Mouse (Mus musculus) midbrain, embryonic 11.5 days (tissue): ENCODE measurements around the gene Spg7. TPM values are rescaled to one million over a fixed set of nuclear protein-coding genes. Genes with fewer than 3 reads are reported as not detected.

Source experiments
- ATAC-seq: fragments of 200-750 bp; cut with Nextera tagmentation; 2 replicates; pipeline ENCODE4 v1.8.0; 2017; ENCODE audit warnings: moderate TSS enrichment, moderate library complexity; ENCODE audit not compliant: low FRiP score
- DNase-seq: peaks from one replicate; pipeline ENCODE4 v3.0.0; 2015; ENCODE audit warnings: low spot score; ENCODE audit errors: missing footprints
- H3K27ac ChIP-seq: fragments of 300-500 bp; sonication (generic); 2 replicates; pipeline ENCODE4 v1.5.1; 2014; ENCODE audit warnings: low read depth, low read length
- H3K27me3 ChIP-seq: fragments of 300-500 bp; sonication (generic); 2 replicates; pipeline ENCODE4 v1.6.1; 2014; ENCODE audit warnings: mild to moderate bottlenecking, low read length, moderate library complexity, mixed read lengths; ENCODE audit not compliant: control insufficient read depth, insufficient read depth
- H3K36me3 ChIP-seq: fragments of 300-500 bp; sonication (generic); 2 replicates; pipeline ENCODE4 v1.6.1; 2014; ENCODE audit warnings: mild to moderate bottlenecking, low read length, moderate library complexity, mixed read lengths; ENCODE audit not compliant: control insufficient read depth, insufficient read depth
- H3K4me1 ChIP-seq: fragments of 300-500 bp; sonication (generic); 2 replicates; pipeline ENCODE4 v1.6.1; 2014; ENCODE audit warnings: low read length; ENCODE audit not compliant: control insufficient read depth, insufficient read depth
- H3K4me2 ChIP-seq: fragments of 300-500 bp; sonication (generic); 2 replicates; pipeline ENCODE4 v1.6.1; 2014; ENCODE audit warnings: mild to moderate bottlenecking, moderate library complexity
- H3K4me3 ChIP-seq: fragments of 300-500 bp; sonication (generic); 2 replicates; pipeline ENCODE4 v1.5.1; 2014; ENCODE audit warnings: low read depth, low read length
- H3K9ac ChIP-seq: fragments of 300-500 bp; sonication (generic); 2 replicates; pipeline ENCODE4 v1.6.1; 2014; ENCODE audit warnings: low read length
- H3K9me3 ChIP-seq: fragments of 300-500 bp; sonication (generic); 2 replicates; pipeline ENCODE4 v1.6.1; 2016; ENCODE audit warnings: low read length; ENCODE audit not compliant: control insufficient read depth
- WGBS: fragments of 180-500 bp; shearing (Covaris S2); extraction: QIAGEN DNeasy Blood & Tissue Kit; methylation state at CpG from one replicate; pipeline ENCODE4 v1.1.7; 2014; 5-methylcytosine and 5-hydroxymethylcytosine counted together
- microRNA-seq: library from miRNA; unstranded; fragments of <30 nt; microRNA quantifications from one replicate; pipeline ENCODE4, GENCODE M21; 2017
- polyA plus RNA-seq: library from polyadenylated mRNA; unstranded; fragments of >200 nt; fragmentation: Nextera tagmentation; extraction: Ambion mirVana; gene quantifications from 2 replicates; pipeline ENCODE4 v1.2.1, GENCODE M21; 2014

Gene Spg7
- polyA plus RNA-seq, 1 experiment from 2014 or later = 35.9 TPM

DNA sequence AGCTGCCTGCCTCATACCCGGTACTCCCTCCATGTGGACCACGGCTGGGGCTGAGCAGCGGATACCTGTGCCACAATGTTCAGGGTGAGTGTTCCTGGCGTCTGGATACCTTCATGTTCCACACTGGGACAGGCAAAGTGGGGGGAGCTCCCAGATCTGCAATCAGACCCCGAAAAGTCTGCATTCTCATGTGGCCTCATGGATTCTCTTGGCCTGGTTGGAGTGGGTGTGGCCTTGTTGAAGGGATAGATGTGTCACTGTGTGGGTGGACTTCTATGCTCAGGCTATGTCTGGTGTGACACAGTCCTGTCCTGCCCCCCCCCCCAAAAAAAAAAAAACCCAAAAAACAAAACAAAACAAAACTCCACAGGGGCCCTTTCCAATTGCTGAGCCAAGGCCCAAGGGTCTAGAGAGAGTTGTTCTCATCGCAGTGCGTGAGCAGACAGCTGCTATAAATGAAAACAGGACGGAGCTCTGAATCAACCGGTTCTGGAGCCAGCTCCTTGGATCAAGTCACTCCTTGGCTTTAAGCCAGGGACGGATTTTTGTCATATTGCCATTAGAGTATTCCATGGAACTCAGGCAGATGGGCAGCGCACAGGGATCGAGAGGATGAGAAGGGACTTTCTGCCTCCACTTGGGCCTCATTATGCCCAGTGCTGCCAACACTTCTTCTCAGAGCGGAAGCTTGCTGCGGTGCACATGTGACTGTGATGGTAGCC is 79.2 kb downstream of the Spg7 start:
- Histone ChIP-seq H3K27ac (no peak overlapping the region), H3K4me2 (no peak overlapping the region), H3K9ac (no peak overlapping the region), H3K36me3 (no peaks in the 10 kb centered on the region), H3K4me1 (no peaks in the 10 kb centered on the region), H3K9me3 (no peaks in the 10 kb centered on the region), H3K4me3 (no peak overlapping the region), H3K27me3 (no peaks in the 10 kb centered on the region)
- 88% methylated on average over 14 of the region's 14 CpGs for WGBS
- no peak for ATAC-seq
- DNase-seq = peak; percentile 33

DNA sequence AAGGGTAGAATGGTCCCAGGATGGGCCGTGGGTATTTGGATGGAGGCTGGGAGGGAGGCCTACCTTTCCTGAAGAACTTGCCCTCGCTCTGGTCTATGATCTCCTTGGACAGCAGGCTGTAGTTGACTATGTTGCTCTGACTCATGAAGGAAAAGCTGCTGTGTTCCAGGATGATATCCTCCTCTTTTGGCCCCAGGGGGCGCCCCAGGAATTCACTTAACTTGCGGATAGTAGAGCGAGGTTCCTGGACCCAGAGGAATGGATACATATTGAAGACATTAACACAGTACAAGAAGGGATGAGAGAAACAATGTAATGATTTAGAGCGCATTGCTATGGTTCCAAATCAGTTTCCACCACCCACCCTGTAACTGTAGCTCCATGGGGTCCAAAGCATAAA is 82.5 kb downstream of the Spg7 start:
- H3K4me3 ChIP-seq = no peak overlapping the region
- no peak overlapping the region for H3K9ac ChIP-seq
- WGBS = 51% methylated on average over 6 of the region's 6 CpGs
- H3K9me3 ChIP-seq = no peaks in the 10 kb centered on the region
- H3K36me3 ChIP-seq = no peaks in the 10 kb centered on the region
- H3K27ac ChIP-seq = no peak overlapping the region
- no peak overlapping the region for H3K4me2 ChIP-seq
- H3K27me3 ChIP-seq = no peaks in the 10 kb centered on the region
- DNase-seq (peak; percentile 83), ATAC-seq (no peak)
- no peaks in the 10 kb centered on the region for H3K4me1 ChIP-seq

DNA sequence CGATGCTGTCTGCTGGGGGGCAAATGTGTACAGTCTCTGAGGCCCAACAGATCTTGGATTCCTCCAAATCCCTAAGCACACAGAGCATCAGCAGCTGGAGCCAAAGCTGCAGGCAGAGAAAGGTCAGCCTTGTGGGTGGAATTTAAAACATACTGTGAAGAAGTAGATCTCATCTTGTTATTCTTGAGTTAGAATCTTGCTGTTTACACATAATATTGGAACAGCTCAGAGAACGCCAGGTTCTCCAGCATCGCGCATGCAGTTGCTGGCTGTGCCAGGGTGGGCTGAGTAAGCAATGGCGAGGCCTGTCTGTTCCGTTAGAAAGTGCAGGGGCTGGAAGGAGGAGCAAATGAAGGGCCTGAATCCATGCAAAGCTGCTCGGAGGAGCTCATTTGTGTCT is 83.6 kb downstream of the Spg7 start:
- DNase-seq = peak; percentile 71
- H3K27me3 ChIP-seq = no peaks in the 10 kb centered on the region
- no peak overlapping the region for H3K27ac ChIP-seq
- H3K4me1 ChIP-seq = no peaks in the 10 kb centered on the region
- H3K9me3 ChIP-seq = no peaks in the 10 kb centered on the region
- no peak overlapping the region for H3K9ac ChIP-seq
- H3K36me3 ChIP-seq = no peaks in the 10 kb centered on the region
- no peak overlapping the region for H3K4me2 ChIP-seq
- no peak overlapping the region for H3K4me3 ChIP-seq
- ATAC-seq = no peak
- WGBS = 85% methylated on average over 7 of the region's 7 CpGs

Small RNAs within 50 kb of the gene (microRNA-seq; reads per million reads assigned to microRNA genes)
- 1.1 reads per million for gene Mir7079
- gene Mir7080 = not detected

Other genes with a start within 250 kb of the Spg7 start
- gene Cdh15, start 215.0 kb upstream of the Spg7 start, polyA plus RNA-seq = 0.47 and 0.59 TPM in 2 replicates
- 61.9 and 72.0 TPM in 2 replicates for gene Ankrd11, start 20.7 kb upstream of the Spg7 start, polyA plus RNA-seq
- 1,312 and 1,403 TPM in 2 replicates for gene Rpl13, start 39.4 kb downstream of the Spg7 start, polyA plus RNA-seq
- 0.07 TPM in 1 of 2 replicates, not detected in the other for gene Cpne7, start 54.4 kb downstream of the Spg7 start, polyA plus RNA-seq
- 2.9 and 3.2 TPM in 2 replicates for gene Sult5a1, start 95.4 kb downstream of the Spg7 start, polyA plus RNA-seq
- gene Dpep1, start 123.3 kb downstream of the Spg7 start, polyA plus RNA-seq = 1.7 and 2.2 TPM in 2 replicates
- gene Chmp1a, start 149.8 kb downstream of the Spg7 start, polyA plus RNA-seq = 92.7 and 104 TPM in 2 replicates
- gene Spata33, start 149.9 kb downstream of the Spg7 start, polyA plus RNA-seq = 5.9 and 6.0 TPM in 2 replicates
- 30.9 and 34.3 TPM in 2 replicates for gene Cdk10, start 161.9 kb downstream of the Spg7 start, polyA plus RNA-seq
- 1.2 and 1.7 TPM in 2 replicates for gene Spata2l, start 173.3 kb downstream of the Spg7 start, polyA plus RNA-seq
- 15.2 and 19.0 TPM in 2 replicates for gene Zfp276, start 191.3 kb downstream of the Spg7 start, polyA plus RNA-seq
- gene Vps9d1, start 191.4 kb downstream of the Spg7 start, polyA plus RNA-seq = 23.7 and 23.8 TPM in 2 replicates